Mouse (Mus musculus): ENCODE measurements around the gene March9. TPM values are rescaled to one million over a fixed set of nuclear protein-coding genes. Genes with fewer than 3 reads are reported as not detected.
"Not testable (repeated sequence)": the region's sequence is repeated elsewhere in the genome, so short reads cannot be mapped to it uniquely, and the experiment has no call there.

March9 gene
- polyA plus RNA-seq, 1 experiment from 2014 or later, result 0.81 TPM

GRCm38 (mm10) chr10:127063239-127063872 is 3.4 kb upstream of the March9 start, which contains the start of gene Cdk4:
TSS of gene Cdk4 (plus strand) at chr10:127063534.
- peak; percentile 99 for DNase-seq (ENCODE audit: low spot score)
- Histone ChIP-seq H3K4me1 (replicated peaks; ENCODE audit: control insufficient read depth, insufficient read depth) (0 out of 2 replicates have a peak, but pooled peaks cover 4% of the 10 kb centered on the region), H3K27ac (replicated peaks) (peak within 1 kb of the TSS; percentile 88), H3K4me2 (replicated peaks; ENCODE audit: low read depth) (peak within 1 kb of the TSS; percentile 85), H3K9me3 (ENCODE audit: control insufficient read depth, low read length) (no peaks in the 10 kb centered on the region), H3K4me3 (ENCODE audit: low read depth, low read length) (peak within 1 kb of the TSS; percentile 66), H3K9ac (ENCODE audit: low read length) (peak within 1 kb of the TSS; percentile 78), H3K27me3 (ENCODE audit: control insufficient read depth, insufficient read depth, low read length) (no peaks in the 10 kb centered on the region), H3K36me3 (ENCODE audit: control insufficient read depth, insufficient read depth, low read length) (peaks cover 13% of the 10 kb centered on the region)
- TF ChIP-seq CTCF (IDR thresholded peaks at IDR 0.05; ENCODE audit: low read depth) (peak; percentile 7; the same call in 1 of the 2 replicates), EP300 (optimal IDR thresholded peaks at IDR 0.05) (no peak)
- ATAC-seq (ENCODE audit: low FRiP score, low TSS enrichment), result peak; percentile 94
- WGBS, result under 1% methylated on average over 39 of the region's 46 CpGs

- 0 out of 2 replicates have a peak, but pooled peaks cover 4% of the 10 kb centered on the region for H3K4me1 ChIP-seq (replicated peaks; ENCODE audit: control insufficient read depth, insufficient read depth)
- H3K4me3 ChIP-seq (ENCODE audit: low read depth, low read length), result no peak overlapping the region
- no peak overlapping the region for H3K9ac ChIP-seq (ENCODE audit: low read length)
- ATAC-seq (ENCODE audit: low FRiP score, low TSS enrichment) (no peak), DNase-seq (ENCODE audit: low spot score) (no peak)
- no peak for TF ChIP-seq CTCF (IDR thresholded peaks at IDR 0.05; ENCODE audit: low read depth)
- TF ChIP-seq EP300 (optimal IDR thresholded peaks at IDR 0.05), result no peak
- 64% methylated on average over 5 of the region's 5 CpGs for WGBS
- no peaks in the 10 kb centered on the region for H3K27me3 ChIP-seq (ENCODE audit: control insufficient read depth, insufficient read depth, low read length)
- H3K27ac ChIP-seq (replicated peaks), result no peak overlapping the region
- H3K36me3 ChIP-seq (ENCODE audit: control insufficient read depth, insufficient read depth, low read length), result peaks cover 12% of the 10 kb centered on the region
- no peak overlapping the region for H3K4me2 ChIP-seq (replicated peaks; ENCODE audit: low read depth)
- H3K9me3 ChIP-seq (ENCODE audit: control insufficient read depth, low read length), result no peaks in the 10 kb centered on the region
These were observed 2.5 kb upstream of the March9 start for GRCm38 (mm10) chr10:127062503-127062902.

GRCm38 (mm10) chr10:127062101-127062500 is 2.1 kb upstream of the March9 start:
- peaks cover 12% of the 10 kb centered on the region; the same call in 1 of the 2 replicates for H3K36me3 ChIP-seq (ENCODE audit: control insufficient read depth, insufficient read depth, low read length)
- H3K4me1 ChIP-seq (replicated peaks; ENCODE audit: control insufficient read depth, insufficient read depth); H3K27ac ChIP-seq (replicated peaks); DNase-seq (ENCODE audit: low spot score); ATAC-seq (ENCODE audit: low FRiP score, low TSS enrichment); H3K27me3 ChIP-seq (ENCODE audit: control insufficient read depth, insufficient read depth, low read length); H3K4me2 ChIP-seq (replicated peaks; ENCODE audit: low read depth); H3K4me3 ChIP-seq (ENCODE audit: low read depth, low read length); H3K9me3 ChIP-seq (ENCODE audit: control insufficient read depth, low read length); H3K9ac ChIP-seq (ENCODE audit: low read length): not testable (repeated sequence)
- WGBS, result 89% methylated on average over 4 of the region's 4 CpGs

DNA sequence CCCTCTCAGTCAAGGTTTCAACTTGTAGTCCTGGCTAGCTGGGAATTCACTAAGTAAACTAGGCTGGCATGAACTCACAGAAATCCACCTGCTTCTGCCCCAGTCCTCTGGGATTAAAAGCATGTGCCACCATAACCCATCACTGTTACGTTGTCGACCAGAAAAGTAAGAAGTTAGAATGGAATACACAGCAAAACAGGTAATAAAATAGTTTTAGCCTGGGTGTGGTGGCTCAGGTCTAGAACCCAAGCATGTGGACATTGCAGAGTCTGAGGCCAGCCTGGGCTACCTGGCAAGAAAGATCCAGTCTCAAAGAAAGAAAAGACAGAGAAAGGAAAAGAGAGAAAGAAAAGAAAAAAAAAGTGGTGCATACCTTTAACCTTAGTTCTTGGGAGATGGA is 1.5 kb upstream of the March9 start:
- no peak for ATAC-seq (ENCODE audit: low FRiP score, low TSS enrichment)
- H3K9ac ChIP-seq (ENCODE audit: low read length), result no peak overlapping the region
- TF ChIP-seq CTCF (IDR thresholded peaks at IDR 0.05; ENCODE audit: low read depth), result no peak
- no peak for TF ChIP-seq EP300 (optimal IDR thresholded peaks at IDR 0.05)
- WGBS, result 70% methylated on average over 2 of the region's 2 CpGs
- no peak overlapping the region for H3K4me3 ChIP-seq (ENCODE audit: low read depth, low read length)
- no peaks in the 10 kb centered on the region for H3K27me3 ChIP-seq (ENCODE audit: control insufficient read depth, insufficient read depth, low read length)
- no peak overlapping the region for H3K4me2 ChIP-seq (replicated peaks; ENCODE audit: low read depth)
- no peak for DNase-seq (ENCODE audit: low spot score)
- peaks cover 10% of the 10 kb centered on the region; the same call in 1 of the 2 replicates for H3K36me3 ChIP-seq (ENCODE audit: control insufficient read depth, insufficient read depth, low read length)
- H3K4me1 ChIP-seq (replicated peaks; ENCODE audit: control insufficient read depth, insufficient read depth), result 0 out of 2 replicates have a peak, but pooled peaks cover 4% of the 10 kb centered on the region
- H3K9me3 ChIP-seq (ENCODE audit: control insufficient read depth, low read length), result no peaks in the 10 kb centered on the region
- no peak overlapping the region for H3K27ac ChIP-seq (replicated peaks)

- Histone ChIP-seq H3K9ac (ENCODE audit: low read length) (no peak overlapping the region), H3K4me2 (replicated peaks; ENCODE audit: low read depth) (no peak overlapping the region), H3K9me3 (ENCODE audit: control insufficient read depth, low read length) (no peaks in the 10 kb centered on the region), H3K27me3 (ENCODE audit: control insufficient read depth, insufficient read depth, low read length) (no peaks in the 10 kb centered on the region), H3K4me1 (replicated peaks; ENCODE audit: control insufficient read depth, insufficient read depth) (0 out of 2 replicates have a peak, but pooled peaks cover 4% of the 10 kb centered on the region), H3K36me3 (ENCODE audit: control insufficient read depth, insufficient read depth, low read length) (0 out of 2 replicates have a peak, but pooled peaks cover 10% of the 10 kb centered on the region), H3K4me3 (ENCODE audit: low read depth, low read length) (no peak overlapping the region), H3K27ac (replicated peaks) (no peak overlapping the region)
- ATAC-seq (ENCODE audit: low FRiP score, low TSS enrichment), result no peak
- 49% methylated on average over 5 of the region's 5 CpGs for WGBS
- no peak for TF ChIP-seq EP300 (optimal IDR thresholded peaks at IDR 0.05)
- TF ChIP-seq CTCF (IDR thresholded peaks at IDR 0.05; ENCODE audit: low read depth), result no peak
- no peak for DNase-seq (ENCODE audit: low spot score)
These were observed 1.1 kb upstream of the March9 start for GRCm38 (mm10) chr10:127061085-127061484.
